Mouse (Mus musculus): ENCODE results near the gene Gm20481. TPM values are rescaled to one million over a fixed set of nuclear protein-coding genes. Genes with fewer than 3 reads are reported as not detected.

The Gm20481 gene
- polyA plus RNA-seq, 1 experiment from 2014 or later, result not detected

DNA sequence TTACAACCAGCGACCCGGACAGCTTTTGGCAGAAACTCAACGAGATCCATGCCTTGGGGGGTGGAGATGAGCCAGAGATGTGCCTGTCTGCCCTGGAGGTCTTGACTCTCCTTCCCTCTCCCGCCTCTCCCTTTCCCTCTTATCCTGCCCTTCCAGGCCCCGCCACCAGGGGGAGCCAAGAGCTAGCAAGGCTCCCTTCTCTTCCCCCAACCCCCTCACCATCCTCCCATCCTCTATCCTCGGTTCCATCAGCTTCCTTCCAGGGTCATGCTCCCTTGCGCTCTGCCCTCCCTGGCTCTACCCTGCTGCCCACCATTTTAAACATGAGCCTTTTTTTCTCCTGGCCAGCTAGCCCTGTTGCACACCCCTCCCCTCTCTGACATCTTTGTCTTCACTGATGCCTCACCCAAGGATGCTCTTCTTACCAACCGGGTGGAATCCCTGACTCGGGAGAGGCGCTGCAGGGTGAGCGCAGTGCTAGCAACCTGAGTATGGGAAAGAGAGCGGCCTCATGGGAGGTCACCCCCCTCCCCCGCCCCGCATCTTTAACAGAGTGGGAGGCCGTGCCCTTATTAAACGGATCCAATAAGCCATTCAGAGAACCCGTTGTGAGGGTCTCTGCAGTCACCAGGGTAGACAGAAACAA is 51.6 kb downstream of the Gm20481 start:
- Histone ChIP-seq H3K4me3 (replicated peaks) (peak overlapping the region; percentile 14; the same call in 1 of the 2 replicates), H3K4me1 (replicated peaks) (peaks cover 13% of the 10 kb centered on the region), H3K4me2 (peak overlapping the region; percentile 33), H3K9ac (replicated peaks) (no peak overlapping the region; the same call in 1 of the 2 replicates), H3K36me3 (peaks cover 10% of the 10 kb centered on the region), H3K9me3 (no peaks in the 10 kb centered on the region), H3K27ac (0 out of 2 replicates have a peak overlapping the region, but pooled peaks have one; percentile 45), H3K27me3 (no peaks in the 10 kb centered on the region)
- WGBS, result 19% methylated on average over 17 of the region's 17 CpGs
- ATAC-seq (ENCODE audit: insufficient number of reproducible peaks, insufficient read depth, low FRiP score, low TSS enrichment, low read depth), result 0 out of 2 replicates have a peak, but pooled peaks have one; percentile 27

Other genes with a start within 250 kb of the Gm20481 start
- not detected in 2 replicates for gene C4b, start 226.0 kb upstream of the Gm20481 start, polyA plus RNA-seq (2016; fragmentation: Nextera tagmentation; extraction: Ambion mirVana)
- gene Cyp21a1, start 165.4 kb upstream of the Gm20481 start, polyA plus RNA-seq (2016; fragmentation: Nextera tagmentation; extraction: Ambion mirVana), result not detected in 2 replicates
- 24.9 and 26.2 TPM in 2 replicates for gene Stk19, start 133.0 kb upstream of the Gm20481 start, polyA plus RNA-seq (2016; fragmentation: Nextera tagmentation; extraction: Ambion mirVana)
- 70.8 and 81.7 TPM in 2 replicates for gene Dxo, start 132.9 kb upstream of the Gm20481 start, polyA plus RNA-seq (2016; fragmentation: Nextera tagmentation; extraction: Ambion mirVana)
- 58.3 and 65.7 TPM in 2 replicates for gene Skiv2l, start 119.7 kb upstream of the Gm20481 start, polyA plus RNA-seq (2016; fragmentation: Nextera tagmentation; extraction: Ambion mirVana)
- 125 and 134 TPM in 2 replicates for gene Nelfe, start 119.5 kb upstream of the Gm20481 start, polyA plus RNA-seq (2016; fragmentation: Nextera tagmentation; extraction: Ambion mirVana)
- 1.4 and 3.0 TPM in 2 replicates for gene Cfb, start 107.4 kb upstream of the Gm20481 start, polyA plus RNA-seq (2016; fragmentation: Nextera tagmentation; extraction: Ambion mirVana)
- 9.3 and 10.8 TPM in 2 replicates for gene Zbtb12, start 90.4 kb upstream of the Gm20481 start, polyA plus RNA-seq (2016; fragmentation: Nextera tagmentation; extraction: Ambion mirVana)
- gene Gm20547, start 87.9 kb upstream of the Gm20481 start, polyA plus RNA-seq (2016; fragmentation: Nextera tagmentation; extraction: Ambion mirVana), result 0.18 TPM in 1 of 2 replicates, not detected in the other
- gene C2, start 71.6 kb upstream of the Gm20481 start, polyA plus RNA-seq (2016; fragmentation: Nextera tagmentation; extraction: Ambion mirVana), result 0.84 and 1.1 TPM in 2 replicates
- 114 TPM in 2 replicates for gene Ehmt2, start 71.4 kb upstream of the Gm20481 start, polyA plus RNA-seq (2016; fragmentation: Nextera tagmentation; extraction: Ambion mirVana)
- not detected in 2 replicates for gene Slc44a4, start 55.4 kb upstream of the Gm20481 start, polyA plus RNA-seq (2016; fragmentation: Nextera tagmentation; extraction: Ambion mirVana)
- gene Neu1, start 38.7 kb upstream of the Gm20481 start, polyA plus RNA-seq (2016; fragmentation: Nextera tagmentation; extraction: Ambion mirVana), result 16.2 and 18.9 TPM in 2 replicates
- 0.19 TPM in 1 of 2 replicates, not detected in the other for gene Hspa1b, start 10.7 kb upstream of the Gm20481 start, polyA plus RNA-seq (2016; fragmentation: Nextera tagmentation; extraction: Ambion mirVana)
- gene Hspa1a, start 2.2 kb downstream of the Gm20481 start, polyA plus RNA-seq (2016; fragmentation: Nextera tagmentation; extraction: Ambion mirVana), result 1.9 and 2.0 TPM in 2 replicates
- gene Hspa1l, start 2.8 kb downstream of the Gm20481 start, polyA plus RNA-seq (2016; fragmentation: Nextera tagmentation; extraction: Ambion mirVana), result 1.0 and 1.1 TPM in 2 replicates
- 222 and 234 TPM in 2 replicates for gene Lsm2, start 11.9 kb downstream of the Gm20481 start, polyA plus RNA-seq (2016; fragmentation: Nextera tagmentation; extraction: Ambion mirVana)
- gene Vars, start 31.1 kb downstream of the Gm20481 start, polyA plus RNA-seq (2016; fragmentation: Nextera tagmentation; extraction: Ambion mirVana), result 169 and 171 TPM in 2 replicates
- 0.10 and 0.13 TPM in 2 replicates for gene Vwa7, start 46.7 kb downstream of the Gm20481 start, polyA plus RNA-seq (2016; fragmentation: Nextera tagmentation; extraction: Ambion mirVana)
- 3.2 and 3.3 TPM in 2 replicates for gene Sapcd1, start 58.1 kb downstream of the Gm20481 start, polyA plus RNA-seq (2016; fragmentation: Nextera tagmentation; extraction: Ambion mirVana)
- gene Msh5, start 76.8 kb downstream of the Gm20481 start, polyA plus RNA-seq (2016; fragmentation: Nextera tagmentation; extraction: Ambion mirVana), result 2.9 and 3.4 TPM in 2 replicates
- gene Clic1, start 80.1 kb downstream of the Gm20481 start, polyA plus RNA-seq (2016; fragmentation: Nextera tagmentation; extraction: Ambion mirVana), result 194 and 195 TPM in 2 replicates
- 489 and 492 TPM in 2 replicates for gene Ddah2, start 89.1 kb downstream of the Gm20481 start, polyA plus RNA-seq (2016; fragmentation: Nextera tagmentation; extraction: Ambion mirVana)
- not detected in 2 replicates for gene Ly6g6c, start 95.5 kb downstream of the Gm20481 start, polyA plus RNA-seq (2016; fragmentation: Nextera tagmentation; extraction: Ambion mirVana)
- gene Mpig6b, start 96.3 kb downstream of the Gm20481 start, polyA plus RNA-seq (2016; fragmentation: Nextera tagmentation; extraction: Ambion mirVana), result 0.68 and 0.76 TPM in 2 replicates
- 1.3 and 2.5 TPM in 2 replicates for gene Ly6g6e, start 107.0 kb downstream of the Gm20481 start, polyA plus RNA-seq (2016; fragmentation: Nextera tagmentation; extraction: Ambion mirVana)
- 0.68 and 1.0 TPM in 2 replicates for gene Ly6g6d, start 108.2 kb downstream of the Gm20481 start, polyA plus RNA-seq (2016; fragmentation: Nextera tagmentation; extraction: Ambion mirVana)
- 0.44 and 0.66 TPM in 2 replicates for gene Ly6g6f, start 115.7 kb downstream of the Gm20481 start, polyA plus RNA-seq (2016; fragmentation: Nextera tagmentation; extraction: Ambion mirVana)
- 74.5 and 75.3 TPM in 2 replicates for gene Abhd16a, start 119.4 kb downstream of the Gm20481 start, polyA plus RNA-seq (2016; fragmentation: Nextera tagmentation; extraction: Ambion mirVana)
- not detected in 2 replicates for gene Ly6g5c, start 138.4 kb downstream of the Gm20481 start, polyA plus RNA-seq (2016; fragmentation: Nextera tagmentation; extraction: Ambion mirVana)
- gene Ly6g5b, start 145.5 kb downstream of the Gm20481 start, polyA plus RNA-seq (2016; fragmentation: Nextera tagmentation; extraction: Ambion mirVana), result 1.1 and 1.3 TPM in 2 replicates
- 22.4 and 23.7 TPM in 2 replicates for gene Gpank1, start 151.5 kb downstream of the Gm20481 start, polyA plus RNA-seq (2016; fragmentation: Nextera tagmentation; extraction: Ambion mirVana)
- gene Csnk2b, start 152.1 kb downstream of the Gm20481 start, polyA plus RNA-seq (2016; fragmentation: Nextera tagmentation; extraction: Ambion mirVana), result 266 and 270 TPM in 2 replicates
- gene D17H6S53E, start 156.5 kb downstream of the Gm20481 start, polyA plus RNA-seq (2016; fragmentation: Nextera tagmentation; extraction: Ambion mirVana), result 7.1 and 10.1 TPM in 2 replicates
- 0.61 and 0.70 TPM in 2 replicates for gene Apom, start 162.1 kb downstream of the Gm20481 start, polyA plus RNA-seq (2016; fragmentation: Nextera tagmentation; extraction: Ambion mirVana)
- 70.4 TPM in 2 replicates for gene Bag6, start 165.3 kb downstream of the Gm20481 start, polyA plus RNA-seq (2016; fragmentation: Nextera tagmentation; extraction: Ambion mirVana)
- 212 and 231 TPM in 2 replicates for gene Prrc2a, start 195.0 kb downstream of the Gm20481 start, polyA plus RNA-seq (2016; fragmentation: Nextera tagmentation; extraction: Ambion mirVana)
- 4.7 and 4.9 TPM in 2 replicates for gene Aif1, start 206.2 kb downstream of the Gm20481 start, polyA plus RNA-seq (2016; fragmentation: Nextera tagmentation; extraction: Ambion mirVana)
- 5.6 and 6.0 TPM in 2 replicates for gene Lst1, start 218.5 kb downstream of the Gm20481 start, polyA plus RNA-seq (2016; fragmentation: Nextera tagmentation; extraction: Ambion mirVana)
- 0.49 and 0.64 TPM in 2 replicates for gene Ltb, start 224.5 kb downstream of the Gm20481 start, polyA plus RNA-seq (2016; fragmentation: Nextera tagmentation; extraction: Ambion mirVana)
- gene Tnf, start 232.1 kb downstream of the Gm20481 start, polyA plus RNA-seq (2016; fragmentation: Nextera tagmentation; extraction: Ambion mirVana), result not detected in 2 replicates
- gene Lta, start 235.4 kb downstream of the Gm20481 start, polyA plus RNA-seq (2016; fragmentation: Nextera tagmentation; extraction: Ambion mirVana), result not detected in 2 replicates

All from limb, embryonic 12.5 days (tissue).